ENCODE assay signal across 8 mouse cellular contexts in genomic region chr3:88337367-88338020, GRCm38 (mm10). TPM values are rescaled to one million over a fixed set of nuclear protein-coding genes. Genes with fewer than 3 reads are reported as not detected.
DNase-seq lines count a peak whose midpoint lies in the region; ATAC-seq and TF ChIP-seq lines count a peak whose summit lies in the region.

No protein-coding gene starts in this region.

- H3ac ChIP-seq in C2C12 (ENCODE audit: control insufficient read depth, insufficient read length, low read depth): peak overlapping the region; percentile 41

- intact Hi-C loops in heart, adult 2 months (cut with DNase I): loop anchor here (5.0 kb wide), 1 partner anchor 40 kb away; the partner anchor contains the start of genes Cct3 and Tsacc

- TF ChIP-seq EP300 in heart, adult 2 months (IDR thresholded peaks at IDR 0.05; ENCODE audit: insufficient read depth, low read depth, low read length): no peak

- peak overlapping the region; percentile 99; the same call in 1 of the 2 replicates for H3K27ac ChIP-seq in heart, adult 2 months
- H3K27ac ChIP-seq in hindbrain, postnatal 0 days: no peak overlapping the region
- H3K27ac ChIP-seq in midbrain, embryonic 13.5 days: 0 out of 2 replicates have a peak overlapping the region, but pooled peaks have one; percentile 30

- no peaks in the 10 kb centered on the region for H3K9me3 ChIP-seq in hindbrain, postnatal 0 days (ENCODE audit: low read length)
- no peaks in the 10 kb centered on the region for H3K9me3 ChIP-seq in midbrain, embryonic 13.5 days

- peaks cover 6% of the 10 kb centered on the region for H3K4me1 ChIP-seq in heart, adult 2 months (ENCODE audit: control insufficient read depth, insufficient read depth, low read length)
- peaks cover 10% of the 10 kb centered on the region; the same call in 1 of the 2 replicates for H3K4me1 ChIP-seq in hindbrain, postnatal 0 days (ENCODE audit: insufficient read depth, low read length)
- H3K4me1 ChIP-seq in midbrain, embryonic 13.5 days (replicated peaks): peaks cover 30% of the 10 kb centered on the region

- TF ChIP-seq CTCF in heart, adult 2 months (IDR thresholded peaks at IDR 0.05): no peak
- no peak for TF ChIP-seq CTCF in C2C12 (IDR thresholded peaks at IDR 0.05; ENCODE audit: control insufficient read depth, insufficient read depth, insufficient read length)
- no peak for TF ChIP-seq CTCF in hindbrain, postnatal 0 days (IDR thresholded peaks at IDR 0.05; ENCODE audit: low read depth)

- peaks cover 53% of the 10 kb centered on the region for H3K79me3 ChIP-seq in C2C12 (ENCODE audit: low read depth)

- H3K4me3 ChIP-seq in heart, adult 2 months: peak overlapping the region; percentile 85; the same call in 1 of the 2 replicates
- H3K4me3 ChIP-seq in C2C12 (ENCODE audit: insufficient read depth, poor library complexity, severe bottlenecking): peak overlapping the region; percentile 74
- peak overlapping the region; percentile 81; the same call in 1 of the 2 replicates for H3K4me3 ChIP-seq in hindbrain, postnatal 0 days (ENCODE audit: low read length)
- H3K4me3 ChIP-seq in midbrain, embryonic 13.5 days (replicated peaks): peak overlapping the region; percentile 73

- TF ChIP-seq POLR2A in heart, adult 2 months (IDR thresholded peaks at IDR 0.05; ENCODE audit: insufficient read depth, low read depth, low read length): no peak

- 36% methylated on average over 11 of the region's 11 CpGs for WGBS in heart, adult 2 months
- 80% methylated on average over 11 of the region's 11 CpGs for WGBS in hindbrain, postnatal 0 days
- WGBS in midbrain, embryonic 13.5 days: 88% methylated on average over 11 of the region's 11 CpGs

- ATAC-seq in hindbrain, postnatal 0 days: no peak
- ATAC-seq in midbrain, embryonic 13.5 days: no peak
- ATAC-seq in cerebellum, adult (ENCODE audit: insufficient number of reproducible peaks, low FRiP score, low TSS enrichment): no peak

- DNase-seq in heart, adult 2 months: peak in 1 of 2 experiments; percentile 28
- DNase-seq in heart, adult 18-20 months: no peak
- peak; percentile 60 for DNase-seq in c-Kit-positive CD71-positive TER-119-positive erythroid progenitor cells, embryonic 14.5 days (ENCODE audit: low spot score)
- no peak for DNase-seq in hindbrain, postnatal 0 days (ENCODE audit: low spot score)
- DNase-seq in urinary bladder, postnatal 10 days (ENCODE audit: low spot score): no peak

- no peaks in the 10 kb centered on the region; the same call in 1 of the 2 replicates for H3K36me3 ChIP-seq in heart, adult 2 months (ENCODE audit: control insufficient read depth, insufficient read depth, low read length)
- H3K36me3 ChIP-seq in C2C12 (ENCODE audit: control insufficient read depth, insufficient read depth): peaks cover 48% of the 10 kb centered on the region
- peaks cover 9% of the 10 kb centered on the region; the same call in 1 of the 2 replicates for H3K36me3 ChIP-seq in hindbrain, postnatal 0 days (ENCODE audit: insufficient read depth, low read length)
- peaks cover 11% of the 10 kb centered on the region for H3K36me3 ChIP-seq in midbrain, embryonic 13.5 days

- no peak overlapping the region for H3K9ac ChIP-seq in heart, adult 2 months (ENCODE audit: low read depth, low read length)
- H3K9ac ChIP-seq in hindbrain, postnatal 0 days (replicated peaks; ENCODE audit: low read length): 0 out of 2 replicates have a peak overlapping the region, but pooled peaks have one; percentile 17
- peak overlapping the region; percentile 53 for H3K9ac ChIP-seq in midbrain, embryonic 13.5 days (replicated peaks)

- no peaks in the 10 kb centered on the region for H3K27me3 ChIP-seq in heart, adult 2 months (ENCODE audit: control insufficient read depth, insufficient read depth, low read length)
- no peaks in the 10 kb centered on the region for H3K27me3 ChIP-seq in C2C12 (ENCODE audit: control insufficient read depth, insufficient read depth, insufficient read length)
- H3K27me3 ChIP-seq in hindbrain, postnatal 0 days (ENCODE audit: insufficient read depth, low read length): no peaks in the 10 kb centered on the region
- no peaks in the 10 kb centered on the region for H3K27me3 ChIP-seq in midbrain, embryonic 13.5 days

- H3K79me2 ChIP-seq in heart, adult 2 months (replicated peaks; ENCODE audit: control insufficient read depth, insufficient read depth, low read length): no peaks in the 10 kb centered on the region; the same call in 1 of the 2 replicates
- peaks cover 63% of the 10 kb centered on the region for H3K79me2 ChIP-seq in C2C12 (ENCODE audit: control insufficient read depth, insufficient read depth)

- peak overlapping the region; percentile 77 for H3K4me2 ChIP-seq in hindbrain, postnatal 0 days (ENCODE audit: low read depth, low read length)
- peak overlapping the region; percentile 73 for H3K4me2 ChIP-seq in midbrain, embryonic 13.5 days (replicated peaks)

TF ChIP-seq in C2C12, 6 proteins besides CTCF, POLR2A, EP300 and RAD21:
- TF ChIP-seq FOSL1 (IDR thresholded peaks at IDR 0.05; ENCODE audit: insufficient read depth, low read length, poor library complexity, severe bottlenecking): no peak
- no peak for TF ChIP-seq CEBPB (IDR thresholded peaks at IDR 0.05; ENCODE audit: low read depth)
- TF ChIP-seq MAX (IDR thresholded peaks at IDR 0.05): no peak
- no peak for TF ChIP-seq MYOG (IDR thresholded peaks at IDR 0.05; ENCODE audit: control insufficient read depth, extremely low read depth, insufficient read length)
- TF ChIP-seq MYOD1 (IDR thresholded peaks at IDR 0.05; ENCODE audit: control insufficient read depth, insufficient read length, low read depth): no peak
- TF ChIP-seq USF1 (IDR thresholded peaks at IDR 0.05; ENCODE audit: low read depth): no peak

RNA-seq across cellular contexts. Expression of gene Smg5, which starts 1.4 kb away (rescaled TPM):
- 10 to 100 TPM; 42.7 to 45.8 TPM for total RNA-seq in heart, adult 2 months (2021)
- polyA plus RNA-seq in heart, adult 2 months (2012; rRNA removed): 44.4 and 66.9 TPM in 2 replicates
- total RNA-seq in heart, adult 18-20 months (2021): 10 to 100 TPM; 48.3 to 55.9 TPM
- 84.5 TPM for polyA plus RNA-seq in C2C12 (2012; fragmentation: generic; extraction: Trizol)
- total RNA-seq in hindbrain, postnatal 0 days (2014; rRNA removed): 78.8 and 98.1 TPM in 2 replicates
- 42.9 and 43.0 TPM in 2 replicates for polyA plus RNA-seq in hindbrain, postnatal 0 days (2015; fragmentation: Nextera tagmentation; extraction: Ambion mirVana)
- polyA plus RNA-seq in midbrain, embryonic 13.5 days (2015; fragmentation: Nextera tagmentation; extraction: Ambion mirVana): 70.1 and 78.3 TPM in 2 replicates

RNA-seq across cellular contexts. Expression of gene Tmem79, which starts 1.5 kb away (rescaled TPM):
- total RNA-seq in heart, adult 2 months (2021): 1 to 10 TPM; 1.6 to 1.7 TPM
- 2.3 and 3.5 TPM in 2 replicates for polyA plus RNA-seq in heart, adult 2 months (2012; rRNA removed)
- 1 to 10 TPM; 1.4 to 4.3 TPM for total RNA-seq in heart, adult 18-20 months (2021)
- 2.1 TPM for polyA plus RNA-seq in C2C12 (2012; fragmentation: generic; extraction: Trizol)
- total RNA-seq in hindbrain, postnatal 0 days (2014; rRNA removed): 0.52 and 0.54 TPM in 2 replicates
- polyA plus RNA-seq in hindbrain, postnatal 0 days (2015; fragmentation: Nextera tagmentation; extraction: Ambion mirVana): 1.1 and 1.5 TPM in 2 replicates
- 0.66 and 2.0 TPM in 2 replicates for polyA plus RNA-seq in midbrain, embryonic 13.5 days (2015; fragmentation: Nextera tagmentation; extraction: Ambion mirVana)

RNA-seq across cellular contexts. Expression of gene Glmp, which starts 12.7 kb away (rescaled TPM):
- 10 to 100 TPM; 75.6 to 80.9 TPM for total RNA-seq in heart, adult 2 months (2021)
- polyA plus RNA-seq in heart, adult 2 months (2012; rRNA removed): 98.0 and 105 TPM in 2 replicates
- total RNA-seq in heart, adult 18-20 months (2021): 10 to 100 TPM; 67.8 to 84.2 TPM
- 173 TPM for polyA plus RNA-seq in C2C12 (2012; fragmentation: generic; extraction: Trizol)
- 54.9 and 76.9 TPM in 2 replicates for total RNA-seq in hindbrain, postnatal 0 days (2014; rRNA removed)
- 135 and 142 TPM in 2 replicates for polyA plus RNA-seq in hindbrain, postnatal 0 days (2015; fragmentation: Nextera tagmentation; extraction: Ambion mirVana)
- 93.4 and 104 TPM in 2 replicates for polyA plus RNA-seq in midbrain, embryonic 13.5 days (2015; fragmentation: Nextera tagmentation; extraction: Ambion mirVana)

RNA-seq across cellular contexts. Expression of gene Paqr6, which starts 26.9 kb away (rescaled TPM):
- total RNA-seq in heart, adult 2 months (2021): under 1 TPM; 0.44 to 0.57 TPM
- polyA plus RNA-seq in heart, adult 2 months (2012; rRNA removed): 5.0 and 7.5 TPM in 2 replicates
- total RNA-seq in heart, adult 18-20 months (2021): under 1 TPM; 0.60 to 0.67 TPM
- polyA plus RNA-seq in C2C12 (2012; fragmentation: generic; extraction: Trizol): 0.02 TPM
- total RNA-seq in hindbrain, postnatal 0 days (2014; rRNA removed): 8.3 and 10.1 TPM in 2 replicates
- 8.6 and 10.3 TPM in 2 replicates for polyA plus RNA-seq in hindbrain, postnatal 0 days (2015; fragmentation: Nextera tagmentation; extraction: Ambion mirVana)
- polyA plus RNA-seq in midbrain, embryonic 13.5 days (2015; fragmentation: Nextera tagmentation; extraction: Ambion mirVana): 0.77 and 1.0 TPM in 2 replicates

RNA-seq across cellular contexts. Expression of gene Bglap3, which starts 35.0 kb away (rescaled TPM):
- total RNA-seq in heart, adult 2 months (2021): not detected
- not detected in 2 replicates for polyA plus RNA-seq in heart, adult 2 months (2012; rRNA removed)
- total RNA-seq in heart, adult 18-20 months (2021): not detected
- 0.51 TPM for polyA plus RNA-seq in C2C12 (2012; fragmentation: generic; extraction: Trizol)
- not detected in 2 replicates for total RNA-seq in hindbrain, postnatal 0 days (2014; rRNA removed)
- 0.15 TPM in 1 of 2 replicates, not detected in the other for polyA plus RNA-seq in hindbrain, postnatal 0 days (2015; fragmentation: Nextera tagmentation; extraction: Ambion mirVana)
- not detected in 2 replicates for polyA plus RNA-seq in midbrain, embryonic 13.5 days (2015; fragmentation: Nextera tagmentation; extraction: Ambion mirVana)
